Mouse (Mus musculus): Measurements from ENCODE around the gene Tnf.
A peak's percentile ranks its signal among the peaks of the same experiment; 100 is the strongest.

The Tnf gene

DNA sequence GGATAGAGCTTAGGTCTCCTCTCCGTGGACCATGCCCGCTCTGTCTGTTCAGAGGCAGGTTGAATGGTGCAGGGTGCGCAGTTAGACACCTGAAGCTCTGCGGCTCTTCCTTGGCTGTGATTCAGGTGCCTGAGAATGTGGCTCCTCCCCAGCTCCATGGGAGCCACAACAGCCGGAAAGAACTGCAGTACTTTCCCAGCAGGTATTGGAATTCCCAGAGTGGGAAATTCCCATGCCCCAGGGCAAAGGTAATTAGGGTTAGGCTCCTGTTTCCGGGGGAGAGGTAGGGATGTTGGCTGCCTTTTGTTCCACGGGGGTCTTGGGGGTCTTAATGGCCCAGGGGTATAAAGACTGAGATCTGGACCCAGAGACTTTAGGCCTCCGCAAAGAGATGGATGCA lies 2.9 kb downstream of the Tnf start:
- no peak for DNase-seq (ENCODE audit: low spot score)

- no peak for DNase-seq (ENCODE audit: low spot score)
These were observed 3.8 kb downstream of the Tnf start for GRCm38 (mm10) chr17:35198029-35198428.

DNA sequence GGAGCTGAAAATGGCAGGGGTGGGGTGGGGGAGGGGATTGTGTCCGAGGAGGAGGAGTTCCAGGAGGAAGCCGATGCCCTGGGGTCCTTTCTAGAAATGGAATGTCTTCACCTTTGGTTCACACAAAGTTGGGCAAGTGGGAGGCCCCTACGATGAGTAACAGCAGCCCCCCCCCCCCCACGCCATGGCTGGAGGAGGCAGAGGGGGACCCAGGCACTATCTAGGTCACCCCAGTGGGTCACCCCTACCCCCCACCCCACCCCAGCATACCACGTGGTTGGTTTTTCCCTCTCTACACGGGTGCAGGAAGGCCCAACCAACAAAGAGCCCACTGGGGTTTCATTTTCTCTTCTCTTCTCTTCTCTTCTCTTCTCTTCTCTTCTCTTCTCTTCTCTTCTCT lies 4.7 kb downstream of the Tnf start:
- DNase-seq (ENCODE audit: low spot score) = no peak

- no peak for DNase-seq (ENCODE audit: low spot score)
These were observed 5.5 kb downstream of the Tnf start for GRCm38 (mm10) chr17:35196321-35196641.

DNA sequence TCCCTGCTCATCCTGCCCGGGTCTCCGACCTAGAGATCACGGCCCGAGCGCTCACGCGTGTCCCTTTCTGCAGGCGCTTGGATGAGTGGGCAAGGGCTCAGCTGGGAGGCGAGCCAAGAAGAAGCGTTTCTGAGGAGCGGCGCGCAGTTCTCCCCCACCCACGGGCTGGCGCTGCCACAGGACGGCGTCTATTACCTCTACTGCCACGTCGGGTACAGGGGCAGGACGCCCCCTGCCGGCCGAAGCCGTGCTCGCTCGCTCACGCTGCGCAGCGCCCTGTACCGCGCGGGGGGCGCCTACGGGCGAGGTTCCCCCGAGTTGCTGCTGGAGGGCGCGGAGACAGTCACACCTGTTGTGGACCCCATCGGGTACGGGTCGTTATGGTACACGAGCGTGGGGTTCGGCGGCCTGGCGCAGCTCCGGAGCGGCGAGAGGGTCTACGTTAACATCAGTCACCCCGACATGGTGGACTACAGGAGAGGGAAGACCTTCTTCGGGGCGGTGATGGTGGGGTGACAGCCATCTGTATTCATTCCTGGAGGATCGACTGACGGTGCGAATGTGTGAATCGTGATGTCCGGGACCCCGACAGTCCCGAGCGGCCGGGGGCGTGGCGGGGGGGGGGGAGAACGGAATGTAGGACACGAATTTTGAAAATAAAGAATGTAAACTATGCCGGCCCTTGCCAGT lies 6.0 kb downstream of the Tnf start:
- peak; percentile 75 for DNase-seq (ENCODE audit: low spot score)

- no peak for DNase-seq (ENCODE audit: low spot score)
These were observed 6.8 kb downstream of the Tnf start for GRCm38 (mm10) chr17:35194844-35195630.

DNA sequence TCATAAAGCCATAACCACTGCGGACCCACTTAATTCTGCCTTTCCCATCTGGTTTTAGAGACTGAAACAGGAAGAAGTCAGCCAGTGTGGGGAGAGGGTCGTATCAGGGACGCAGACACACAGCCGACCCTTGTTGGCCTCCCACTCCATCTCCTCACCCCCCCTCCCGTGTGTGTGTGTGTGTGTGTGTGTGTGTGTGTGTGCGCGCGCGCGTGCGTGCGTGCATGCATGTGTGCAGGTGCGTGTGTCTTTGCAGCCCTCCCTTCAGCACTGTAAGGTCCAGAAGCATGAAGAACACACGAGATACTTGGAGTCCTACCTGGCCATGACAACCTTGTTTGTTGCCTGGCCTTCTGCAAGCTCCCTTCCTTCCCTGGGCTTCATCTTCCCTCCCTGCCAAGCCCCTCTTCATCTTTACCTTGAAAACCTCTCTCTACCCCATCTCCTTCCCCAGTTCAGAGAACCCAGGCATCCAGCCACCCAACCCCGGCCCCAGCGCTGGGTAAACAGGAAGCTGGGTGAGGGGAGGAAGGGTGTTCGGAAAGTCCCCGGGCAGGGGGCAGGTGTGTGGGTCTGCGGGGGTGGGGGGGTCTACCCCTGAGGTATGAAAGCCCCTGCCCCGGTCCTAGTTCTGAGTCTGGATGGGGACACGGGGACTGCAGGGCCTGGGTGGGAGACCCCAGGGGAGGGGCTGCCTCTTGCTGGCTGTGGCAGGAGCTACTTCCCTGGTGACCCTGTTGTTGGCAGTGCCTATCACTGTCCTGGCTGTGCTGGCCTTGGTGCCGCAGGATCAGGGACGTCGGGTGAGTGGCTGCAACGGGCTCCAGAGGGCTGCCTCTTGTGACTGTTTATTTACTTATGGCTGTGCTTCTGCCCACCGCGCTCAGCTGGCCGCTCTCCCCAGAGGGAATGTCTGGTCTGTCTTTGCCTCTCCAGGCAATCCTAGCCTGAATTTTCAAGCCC lies 7.6 kb downstream of the Tnf start, which contains the start of gene Ltb:
TSS of gene Ltb (plus strand) at position 559 of the 963 bp plus-strand sequence.
- no peak for DNase-seq (ENCODE audit: low spot score)

- DNase-seq (ENCODE audit: low spot score) = no peak
These were observed 8.9 kb downstream of the Tnf start for GRCm38 (mm10) chr17:35192924-35193323.

GRCm38 (mm10) chr17:35191723-35192122 lies 10.1 kb downstream of the Tnf start:
- DNase-seq (ENCODE audit: low spot score) = no peak

- DNase-seq (ENCODE audit: low spot score) = no peak
These were observed 11.7 kb downstream of the Tnf start for GRCm38 (mm10) chr17:35190096-35190495.

DNA sequence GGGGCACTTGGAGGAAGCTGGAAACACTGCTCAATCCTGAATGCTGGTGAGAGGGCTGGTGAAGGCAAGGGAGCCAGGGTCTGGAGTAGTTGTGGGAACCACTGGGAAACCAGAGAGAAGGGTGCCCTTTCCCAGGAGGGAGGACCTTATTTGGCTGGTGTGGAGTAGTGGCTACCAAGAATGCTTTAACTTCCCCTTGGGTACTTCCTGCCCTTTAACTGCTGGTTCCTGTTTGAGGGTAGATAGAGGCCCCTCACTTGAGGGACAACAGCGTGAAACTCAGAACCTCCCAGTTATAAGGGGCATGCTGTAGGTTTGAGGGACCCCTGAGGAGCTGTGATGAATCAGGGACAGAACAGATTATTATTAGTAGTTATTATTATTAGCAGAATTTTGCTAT lies 12.6 kb downstream of the Tnf start:
- DNase-seq (ENCODE audit: low spot score) = no peak

DNA sequence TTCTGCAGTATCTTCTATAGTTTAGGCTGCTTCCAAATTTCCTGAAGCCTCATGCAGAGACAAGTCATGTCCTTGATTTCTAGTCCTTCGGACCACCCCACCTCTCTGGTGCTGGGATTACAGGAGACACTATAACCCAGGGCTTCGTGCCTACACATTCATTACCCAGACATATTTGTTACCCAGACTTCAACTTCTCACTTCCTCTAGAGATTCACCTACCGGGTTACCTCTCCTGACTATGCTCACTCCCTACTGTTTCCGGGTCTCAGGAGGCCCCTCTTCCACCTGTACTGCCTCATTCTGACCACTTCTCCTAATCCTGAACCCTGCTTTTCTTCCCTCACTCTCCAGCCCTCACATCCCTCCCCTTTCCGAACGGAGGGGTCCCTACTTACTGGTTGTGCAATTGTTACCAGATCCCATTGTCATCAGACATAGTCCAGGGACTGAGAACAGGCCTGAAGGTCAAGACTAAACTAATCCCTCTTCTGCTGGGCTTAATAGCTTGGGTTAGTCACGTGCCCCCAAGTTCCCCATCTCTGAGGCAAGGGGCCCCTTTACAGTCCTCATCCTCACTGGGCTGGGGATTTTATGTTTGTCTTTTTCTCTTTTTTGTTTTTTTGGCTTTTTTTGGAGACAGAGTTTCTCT lies 13.7 kb downstream of the Tnf start, which contains the start of gene Lst1:
TSS of gene Lst1 (minus strand) at position 481 of the 652 bp plus-strand sequence.
- DNase-seq (ENCODE audit: low spot score) = no peak

DNA sequence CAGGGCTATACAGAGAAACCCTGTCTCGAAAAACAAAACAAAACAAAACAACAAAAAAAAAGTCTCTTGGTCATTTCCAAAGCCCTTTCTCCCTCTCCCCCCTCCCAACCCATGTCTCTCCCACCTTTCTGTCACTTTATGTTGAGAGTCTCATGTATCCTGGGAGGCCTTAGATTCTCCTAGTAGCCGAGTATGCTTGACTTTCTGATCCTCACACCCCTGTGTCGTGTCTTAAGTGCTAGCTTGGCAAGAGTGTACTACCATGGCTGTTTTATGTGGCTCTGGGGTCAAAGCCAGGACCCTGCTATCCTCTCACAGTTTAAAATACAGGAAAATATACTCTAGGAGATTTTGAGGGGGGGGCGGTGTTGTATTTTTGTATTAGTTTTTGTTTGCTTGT lies 14.5 kb downstream of the Tnf start:
- no peak for DNase-seq (ENCODE audit: low spot score)

DNA sequence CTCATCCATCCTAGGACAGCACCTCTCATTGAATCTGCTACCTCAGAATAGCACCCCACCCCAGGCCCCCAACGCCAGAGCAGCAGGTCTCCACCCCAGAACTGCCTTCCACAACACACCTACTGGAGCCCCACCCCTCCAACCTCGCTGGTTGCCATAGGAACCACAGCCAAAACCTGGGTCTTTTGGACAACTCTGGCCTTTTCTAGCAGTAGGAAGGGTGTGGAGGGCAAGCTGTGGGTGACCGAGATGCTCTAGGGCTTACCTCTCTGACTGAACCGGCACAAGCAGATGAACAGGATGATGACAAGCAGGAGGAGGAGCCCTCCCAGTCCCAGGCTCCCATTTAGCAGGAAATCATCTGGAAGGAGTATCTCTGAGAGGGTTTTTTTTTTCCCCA lies 15.1 kb downstream of the Tnf start:
- no peak for DNase-seq (ENCODE audit: low spot score)

DNA sequence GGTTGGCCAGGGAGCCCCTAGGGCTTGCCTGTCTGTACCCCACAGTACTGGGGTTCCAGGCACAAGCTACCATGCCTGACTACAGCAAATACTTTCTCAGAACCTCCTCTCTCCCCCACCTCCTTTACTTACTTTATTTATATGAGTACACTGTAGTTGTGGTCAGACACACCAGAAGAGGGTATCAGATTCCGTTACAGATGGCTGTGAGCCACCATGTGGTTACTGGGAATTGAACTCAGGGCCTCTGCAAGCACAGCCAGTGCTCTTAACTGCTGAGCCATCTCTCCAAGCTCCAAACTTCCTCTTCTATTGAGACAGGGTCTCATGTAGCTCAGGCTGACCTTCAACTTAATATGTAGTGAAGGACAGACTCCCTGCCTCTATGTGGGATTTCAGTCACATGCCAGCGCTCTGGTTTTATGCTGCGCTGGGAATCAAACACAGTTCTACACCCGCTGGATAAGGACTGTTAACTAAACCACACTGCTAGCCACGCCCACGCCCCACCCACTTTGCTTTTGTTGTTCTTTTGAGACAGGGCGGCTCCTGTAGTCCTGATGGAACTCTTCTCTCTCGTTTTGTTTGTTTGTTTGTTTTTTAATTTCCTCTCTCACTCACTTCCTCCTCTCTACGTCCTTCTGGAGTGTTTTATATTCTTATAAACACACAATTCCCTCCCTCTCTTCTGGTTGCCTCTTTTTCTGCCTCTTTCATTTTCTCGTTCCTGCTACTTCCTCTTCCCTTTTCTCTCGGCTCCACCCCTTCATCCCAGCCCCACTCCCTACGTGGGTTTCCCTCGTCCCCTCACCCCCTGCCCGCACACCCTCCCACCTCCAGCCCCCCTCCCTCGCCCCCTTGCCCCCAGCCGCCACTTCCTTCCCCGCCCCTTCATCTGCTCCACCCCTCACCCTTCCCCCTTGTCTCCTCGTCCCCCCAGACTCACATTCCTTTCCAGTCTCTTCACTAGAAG lies 15.9 kb downstream of the Tnf start:
- peak; percentile 55 for DNase-seq (ENCODE audit: low spot score)

DNA sequence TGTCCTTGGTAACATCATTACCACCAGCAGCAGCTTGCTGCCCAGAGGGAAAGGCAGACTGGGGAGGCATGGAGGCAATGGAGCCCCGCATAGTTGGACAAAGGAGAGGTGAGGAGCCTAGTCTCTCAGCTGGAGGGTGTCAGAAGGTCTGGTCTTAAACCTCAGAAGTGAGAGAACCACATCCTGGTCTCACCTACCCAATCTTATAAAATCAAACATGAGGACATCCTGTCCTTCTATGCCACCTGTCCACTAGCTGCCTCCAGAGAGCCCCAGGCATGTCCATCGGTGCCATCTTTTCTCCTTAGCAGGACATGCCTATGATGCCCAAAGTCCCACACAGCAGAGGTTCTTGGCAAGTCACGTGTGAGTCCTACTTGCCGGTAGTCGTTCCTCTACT lies 21.7 kb downstream of the Tnf start:
- no peak for DNase-seq (ENCODE audit: low spot score)

- DNase-seq (ENCODE audit: low spot score) = peak; percentile 62
These were observed 23.3 kb downstream of the Tnf start for GRCm38 (mm10) chr17:35178528-35178927.

- DNase-seq (ENCODE audit: low spot score) = no peak
These were observed 25.8 kb downstream of the Tnf start, which contains the start of gene Aif1 for GRCm38 (mm10) chr17:35175968-35176367. Gene Aif1 (minus strand): TSS chr17:35176068.

DNA sequence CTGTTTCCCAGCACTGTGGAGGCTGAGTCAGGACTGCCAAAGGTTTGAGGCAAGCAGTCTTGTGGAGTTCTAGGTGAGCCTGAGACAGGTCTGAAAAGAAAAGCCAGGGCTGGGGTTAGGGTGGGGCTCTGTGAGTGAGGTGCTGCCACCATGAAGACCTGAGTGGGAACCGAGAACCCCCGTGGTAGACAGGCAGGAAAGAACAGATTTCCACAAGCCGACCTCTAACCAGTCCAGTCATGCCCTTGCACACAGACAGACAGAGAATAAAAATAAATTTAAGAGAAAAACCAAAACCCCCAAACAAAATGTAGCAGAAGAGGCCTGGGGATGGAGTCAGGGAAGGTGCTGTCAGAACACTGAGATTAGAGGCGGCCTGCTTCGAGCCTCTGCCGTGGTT lies 26.4 kb downstream of the Tnf start:
- no peak for DNase-seq (ENCODE audit: low spot score)

- no peak for DNase-seq (ENCODE audit: low spot score)
These were observed 27.4 kb downstream of the Tnf start for GRCm38 (mm10) chr17:35174201-35174977.
